Mouse (Mus musculus) gastrocnemius, adult 8-10 months (tissue): ENCODE measurements around the gene Neo1. TPM values are rescaled to one million over a fixed set of nuclear protein-coding genes. Genes with fewer than 3 reads are reported as not detected.

ENCODE experiments used
- DNase-seq, 2 experiments: peaks; one replicate each; pipeline ENCODE4 v3.0.0; 2022; ENCODE audit warnings: low spot score in 2 of 2
- total RNA-seq, 4 experiments: library from RNA; stranded (reverse); gene quantifications; 2 replicates each; pipeline ENCODE4 v1.2.4; 2022

Neo1 gene
- total RNA-seq: 10 to 100 TPM; 28.2 to 31.9 (median 30.9) TPM

DNA sequence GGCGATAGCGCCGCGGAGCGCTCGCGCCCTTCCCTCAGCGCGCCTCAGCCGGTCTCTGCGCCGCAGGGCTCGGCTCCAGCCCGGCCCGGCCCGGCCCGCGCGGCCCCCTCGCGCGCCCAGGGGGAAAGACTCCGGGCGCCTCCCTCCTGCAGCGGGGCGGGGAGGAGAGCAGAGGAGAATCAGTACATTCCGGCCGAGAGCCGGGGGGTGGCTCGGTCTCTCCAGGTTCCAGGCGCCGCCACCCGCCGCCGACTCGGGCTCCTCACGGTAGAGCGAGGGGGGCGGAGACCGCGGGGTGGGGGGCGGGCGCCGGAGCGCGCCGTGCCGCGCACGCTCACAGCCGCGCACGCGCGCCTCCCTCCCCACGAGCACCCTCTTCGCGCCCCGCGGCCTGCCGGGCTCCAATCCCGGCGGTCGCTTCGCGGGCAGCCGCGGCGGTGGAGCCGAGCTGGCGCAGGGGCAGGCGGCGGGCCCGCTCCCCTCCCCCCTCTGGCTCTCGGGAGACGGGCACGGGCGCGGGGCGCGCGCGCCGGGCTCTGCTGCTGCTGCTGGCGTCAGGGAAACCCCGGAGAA is at the start of gene Neo1:
Neo1 (minus strand) TSS at position 283 of the 573 bp plus-strand sequence.
- peak; percentile 82 to 90 for DNase-seq

DNA sequence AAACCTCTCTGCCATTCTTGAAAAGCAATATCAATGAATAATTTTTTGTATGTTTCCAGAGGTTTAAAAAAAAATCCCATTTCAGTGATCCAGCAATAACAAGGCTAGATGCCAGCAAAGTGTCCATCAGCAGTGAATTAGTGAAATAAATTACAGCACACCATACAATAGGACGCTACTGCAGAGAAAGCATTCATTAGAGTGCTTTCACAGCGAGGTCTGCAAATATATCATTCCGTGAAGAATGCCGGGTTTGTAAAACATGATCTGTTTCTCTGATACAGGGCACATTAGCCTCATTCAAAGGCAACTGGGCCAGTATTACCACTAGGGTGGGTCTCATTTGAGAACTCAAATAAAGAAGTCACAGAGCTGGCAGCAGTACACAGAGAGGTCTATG is 39.4 kb upstream of the Neo1 start:
- no peak for DNase-seq

DNA sequence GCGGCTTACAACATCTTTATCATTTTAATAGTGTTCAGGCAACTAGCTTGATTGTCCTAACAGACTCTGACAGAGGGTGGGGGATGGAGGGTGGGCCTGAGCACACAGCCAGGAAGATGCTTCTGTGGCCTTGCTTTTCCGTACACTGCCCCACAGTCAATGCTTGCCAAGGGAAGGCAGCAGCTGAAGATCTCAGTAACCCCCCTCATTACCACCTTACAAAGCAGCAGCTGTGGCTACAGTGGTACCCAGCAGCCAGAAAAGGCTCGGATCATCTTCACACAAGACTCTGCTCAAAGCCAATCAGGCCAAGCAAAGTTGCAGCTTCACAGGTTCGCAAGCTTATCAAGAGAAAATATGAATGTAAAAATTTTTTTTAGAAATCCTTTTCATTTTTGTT is 37.6 kb upstream of the Neo1 start:
- no peak for DNase-seq

GRCm38 (mm10) chr9:59072076-59072777 is 36.0 kb upstream of the Neo1 start:
- DNase-seq: no peak

- DNase-seq: no peak
These were observed 35.2 kb upstream of the Neo1 start for GRCm38 (mm10) chr9:59071220-59071977.

GRCm38 (mm10) chr9:59070216-59070615 is 34.0 kb upstream of the Neo1 start:
- no peak for DNase-seq

DNA sequence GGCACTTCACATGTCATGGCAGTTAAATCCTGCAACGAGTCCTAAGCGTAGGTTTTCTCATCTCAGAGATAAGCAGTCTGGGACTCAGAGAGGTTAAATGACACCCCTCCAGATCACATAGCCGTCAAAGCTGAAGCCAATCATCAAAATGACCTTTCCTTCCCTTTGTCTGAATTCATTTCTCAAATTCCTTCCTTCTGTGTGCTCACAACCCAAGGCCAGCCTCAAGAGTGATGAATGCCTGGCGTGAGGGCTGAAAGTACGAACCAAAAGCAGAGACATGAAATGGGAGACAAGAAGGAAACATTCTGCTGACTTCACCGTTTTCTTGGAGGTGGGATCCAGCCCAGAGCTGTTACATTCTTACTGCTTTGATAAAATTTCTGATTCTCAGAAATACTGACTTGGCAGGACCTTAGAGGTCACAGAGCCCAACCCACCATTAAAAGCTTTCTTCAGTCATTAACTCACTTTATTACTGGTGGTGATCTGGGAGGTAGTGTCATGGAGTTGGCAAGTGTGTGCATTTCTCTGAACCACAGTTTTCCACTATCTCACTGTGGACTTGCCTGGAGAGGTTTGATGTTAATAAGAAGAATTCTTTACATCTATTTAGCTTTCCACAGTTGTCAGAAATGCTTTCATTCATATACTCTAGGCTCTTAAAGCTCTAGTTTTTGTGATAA is 29.5 kb upstream of the Neo1 start:
- no peak for DNase-seq

DNA sequence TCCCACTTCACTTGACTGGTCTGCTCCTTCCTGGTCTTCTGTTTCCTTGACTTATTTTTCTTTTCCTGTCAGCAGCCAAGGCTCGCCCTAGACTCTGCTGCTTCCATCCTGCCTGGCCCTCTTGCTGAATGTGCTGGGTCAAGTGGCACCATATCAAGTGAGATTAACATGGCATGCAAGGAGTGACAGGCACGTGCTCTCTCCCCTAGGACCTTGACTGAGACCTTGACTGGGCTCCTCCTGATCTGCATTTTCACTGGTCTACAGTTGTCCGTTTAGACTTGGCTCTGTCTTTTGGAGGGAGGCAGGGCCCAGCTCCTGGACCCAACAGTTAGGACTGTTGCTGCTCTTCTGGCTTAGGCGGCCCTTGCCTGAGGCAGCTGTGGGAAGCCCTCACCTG is 26.2 kb upstream of the Neo1 start:
- DNase-seq: no peak

DNA sequence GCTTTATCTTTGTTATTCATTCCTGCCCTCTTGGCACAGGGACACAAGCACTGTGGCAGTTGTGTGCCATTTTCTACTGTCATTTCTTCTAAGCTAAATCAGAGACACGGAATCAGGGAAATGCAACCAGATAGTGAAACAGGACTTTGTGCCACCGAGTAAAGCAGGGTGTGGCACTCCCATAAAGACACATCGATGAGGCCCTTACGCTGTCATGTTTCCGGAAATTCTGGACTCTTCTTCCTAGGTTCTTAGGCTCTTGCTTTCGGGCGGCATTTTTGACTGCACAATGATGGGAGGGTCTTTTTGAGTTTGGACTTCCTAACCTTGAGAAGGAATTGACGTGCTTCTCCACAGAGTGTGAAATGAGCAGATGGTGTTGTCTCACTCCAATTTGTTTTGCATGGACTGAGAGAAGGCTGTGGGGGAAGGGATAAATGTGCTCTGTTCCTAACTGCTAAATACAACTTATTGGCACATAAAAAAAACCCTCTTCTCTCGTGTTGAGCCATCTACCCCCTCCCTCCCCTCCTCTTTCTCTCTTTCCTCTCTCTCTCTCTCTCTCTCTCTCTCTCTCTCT is 23.9 kb upstream of the Neo1 start:
- DNase-seq: no peak

DNA sequence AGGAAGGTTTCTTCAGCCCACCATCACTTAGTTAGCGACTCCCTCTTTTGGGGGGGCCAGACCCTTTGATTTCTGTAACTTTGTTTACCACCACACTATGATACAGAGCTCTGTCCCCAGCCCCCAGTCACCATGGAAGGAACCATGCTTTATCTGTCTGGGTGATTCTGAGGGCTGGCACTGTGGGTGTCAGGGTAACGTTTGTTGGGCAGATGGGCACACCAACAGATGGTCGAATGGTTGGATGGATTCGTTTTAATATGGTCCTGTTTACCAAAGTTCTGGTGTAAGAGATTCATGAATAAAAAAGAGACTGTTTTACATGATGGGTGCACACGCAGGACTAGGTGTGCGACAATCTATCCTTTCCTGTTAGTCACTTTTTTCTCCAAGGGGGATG is 22.9 kb upstream of the Neo1 start:
- DNase-seq: no peak

DNA sequence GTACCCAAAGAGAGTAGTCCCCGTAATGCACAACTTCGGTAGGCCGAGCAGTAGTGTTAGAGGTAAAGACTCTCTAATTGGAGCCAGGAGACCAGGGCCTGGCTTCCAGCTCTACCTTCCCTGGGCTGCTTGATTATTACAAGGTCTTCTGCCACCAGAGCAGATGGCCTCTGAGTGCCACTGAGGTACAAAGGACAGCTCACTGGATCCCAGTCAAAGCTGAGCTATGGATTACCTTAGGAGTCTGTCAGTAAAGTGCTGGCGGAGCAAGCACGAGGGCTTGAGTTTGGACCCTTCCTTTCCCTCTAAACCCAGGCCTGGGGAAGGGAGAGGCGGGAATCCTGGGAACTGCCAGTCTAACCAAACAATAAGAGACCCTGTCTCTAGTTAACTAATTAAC is 21.8 kb upstream of the Neo1 start:
- no peak for DNase-seq

DNA sequence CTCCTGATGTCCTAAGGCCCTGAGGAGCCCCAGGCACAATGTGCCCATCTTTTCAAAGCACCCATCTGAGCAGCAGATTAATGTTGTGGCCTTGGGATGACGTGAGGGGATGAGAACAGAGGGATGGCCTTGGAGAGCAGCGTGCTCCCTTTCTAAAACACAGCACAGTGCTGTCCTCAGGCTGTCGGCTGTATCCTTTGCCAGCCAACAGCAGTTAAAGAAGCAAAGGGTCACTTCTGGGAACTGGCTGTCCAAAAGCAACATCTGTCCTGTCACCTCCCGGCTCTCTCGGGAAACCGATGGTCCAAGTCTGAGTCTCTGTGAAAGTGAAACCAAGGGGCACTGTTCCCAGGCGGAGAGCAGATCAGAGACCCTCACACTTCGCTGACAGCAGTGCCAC is 20.0 kb upstream of the Neo1 start:
- DNase-seq: no peak

- no peak for DNase-seq
These were observed 5.6 kb upstream of the Neo1 start for GRCm38 (mm10) chr9:59041805-59042204.

- peak in 1 of 2 experiments; percentile 14 for DNase-seq
These were observed 596 bp upstream of the Neo1 start for GRCm38 (mm10) chr9:59036732-59037341.

DNA sequence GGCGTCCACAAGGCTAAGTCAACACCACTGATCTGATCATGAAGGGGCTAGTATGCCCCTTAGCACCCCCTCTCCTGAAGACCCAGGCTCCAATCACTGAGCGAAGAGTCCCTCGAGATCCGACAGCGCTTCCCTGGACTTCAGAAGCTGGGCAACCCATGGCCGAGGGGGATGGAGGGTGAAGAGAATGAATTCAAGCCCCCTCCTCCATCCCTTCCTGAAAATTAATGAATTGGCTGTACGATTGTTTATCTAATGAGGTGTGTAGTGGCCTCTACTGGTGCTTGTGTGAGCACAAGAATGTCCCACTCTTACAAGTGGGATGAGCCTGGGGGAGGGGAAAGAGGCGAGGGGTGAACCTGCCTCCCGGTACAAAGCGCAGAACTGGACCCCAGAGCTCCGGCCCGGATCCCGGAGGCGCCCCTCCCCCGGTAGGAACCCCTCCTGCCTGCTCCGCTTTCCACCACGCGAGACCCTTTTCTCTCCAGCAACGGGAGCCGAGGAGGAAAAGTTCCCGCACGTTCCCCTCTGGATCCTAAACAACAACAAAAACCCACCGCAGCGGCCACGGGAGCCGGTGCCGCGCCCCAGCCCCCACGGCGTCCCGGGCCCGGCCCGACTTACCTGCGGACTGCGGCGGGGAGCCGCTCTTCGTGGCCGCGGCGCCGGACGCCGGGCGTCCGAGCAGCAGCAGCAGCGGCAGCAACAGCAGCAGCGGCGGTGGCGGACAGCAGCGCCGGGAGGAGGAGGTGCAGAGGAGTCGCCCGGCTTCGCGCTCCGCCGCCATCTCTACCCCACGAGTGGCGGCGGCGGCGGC is 691 bp downstream of the Neo1 start:
- DNase-seq: peak; percentile 14 to 22

GRCm38 (mm10) chr9:59034836-59035235 is 1.4 kb downstream of the Neo1 start:
- DNase-seq: no peak

DNA sequence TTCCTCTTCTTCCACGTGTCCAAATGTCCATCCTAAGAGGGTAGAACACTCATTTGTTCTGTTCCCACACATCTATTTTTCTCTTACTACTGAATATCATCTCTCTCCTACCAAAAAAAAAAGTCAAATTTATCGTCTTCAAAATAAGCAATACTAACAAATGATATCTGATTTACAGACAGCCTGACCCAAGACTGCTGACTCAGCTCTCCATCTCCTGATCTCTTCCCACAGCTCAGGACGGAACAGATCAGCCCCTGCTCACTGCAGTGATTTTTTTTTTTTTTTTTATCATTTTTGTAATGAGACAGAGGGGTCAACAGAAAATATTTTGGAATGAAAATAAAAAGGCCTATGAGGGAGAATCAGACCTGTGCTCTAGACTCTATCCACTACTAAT is 2.7 kb downstream of the Neo1 start:
- no peak for DNase-seq

DNA sequence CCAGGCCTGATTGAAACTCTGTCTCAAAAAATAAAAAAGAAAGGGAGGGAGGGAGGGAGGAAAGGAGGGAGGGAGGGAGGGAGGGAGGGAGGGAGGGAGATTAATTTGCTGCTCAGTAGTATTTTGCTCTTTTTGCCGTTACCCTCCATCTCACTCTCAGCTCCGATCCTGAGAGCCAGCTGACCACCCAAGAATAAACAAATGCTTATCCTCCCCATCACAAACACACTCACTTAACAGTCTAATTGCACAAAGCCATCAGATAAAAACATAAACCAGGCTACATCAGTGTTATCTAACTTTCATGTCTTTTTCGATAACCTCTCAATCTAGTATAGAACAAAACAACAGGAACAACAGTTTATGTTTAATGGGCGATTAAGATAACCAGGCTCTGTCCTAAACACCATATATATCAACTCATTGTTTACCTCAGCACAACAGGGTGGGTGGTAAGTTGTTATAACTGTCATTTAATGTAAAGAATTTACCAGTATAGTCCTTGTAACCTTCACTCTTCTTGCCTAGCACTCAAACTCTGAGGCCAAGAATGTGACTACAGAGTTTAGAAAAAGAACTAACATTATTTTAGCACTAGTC is 11.9 kb downstream of the Neo1 start:
- DNase-seq: no peak

DNA sequence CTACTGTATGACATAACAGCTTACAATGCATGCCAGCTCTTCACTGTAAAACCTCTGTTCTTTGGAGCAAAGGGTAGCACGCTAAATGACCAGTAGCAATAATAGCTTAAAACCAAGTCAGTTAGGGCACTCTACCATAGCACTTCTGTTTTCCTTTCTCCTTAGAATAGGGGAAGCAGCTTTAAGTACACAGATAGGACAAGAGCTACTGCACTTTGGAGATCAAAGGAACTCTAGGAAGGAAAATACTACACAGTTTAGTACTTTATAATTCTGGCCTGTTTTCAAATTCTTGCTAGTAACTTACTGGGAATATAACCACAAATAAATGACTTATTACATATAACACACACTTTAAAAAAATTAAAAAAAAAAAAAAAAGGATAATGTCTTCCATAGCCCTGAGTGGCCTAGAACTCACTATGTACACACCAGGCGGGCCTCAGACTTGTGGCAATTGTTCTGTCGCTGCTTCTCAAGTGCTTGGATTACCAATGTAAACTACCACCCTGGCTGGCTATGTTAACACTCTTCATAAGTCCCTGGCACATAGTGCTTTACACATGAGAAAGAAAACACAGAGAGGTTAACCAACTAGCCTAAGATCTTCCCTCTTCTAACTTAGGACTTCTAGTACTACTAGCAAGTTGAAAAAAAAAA is 20.1 kb downstream of the Neo1 start:
- DNase-seq: no peak
